11 mouse cellular contexts compared by ENCODE assay signal in the genomic region with DNA sequence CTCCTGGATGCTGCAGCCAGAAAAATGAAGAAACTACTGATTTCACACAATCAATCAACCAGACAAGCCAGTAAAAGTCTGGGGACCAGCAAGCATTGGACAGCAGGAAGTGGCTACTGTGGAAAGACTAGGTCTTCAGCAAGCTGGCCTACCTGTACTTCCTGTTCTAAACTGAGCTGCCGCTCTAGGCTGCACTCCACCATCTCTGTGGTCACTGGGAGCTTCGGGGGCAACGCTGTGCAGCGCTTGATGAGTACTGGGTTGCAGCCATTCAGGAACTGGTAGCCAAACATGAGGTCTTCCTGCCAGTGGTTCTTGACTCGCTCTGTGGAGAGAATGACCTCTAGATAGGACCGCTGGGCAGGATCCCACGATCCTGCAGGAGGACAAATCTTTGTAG. TPM values are rescaled to one million over a fixed set of nuclear protein-coding genes. Genes with fewer than 3 reads are reported as not detected.
A peak's percentile ranks its signal among the peaks of the same experiment; 100 is the strongest.
DNase-seq lines count a peak whose midpoint lies in the region; ATAC-seq lines count a peak whose summit lies in the region.
"Had no signal": no experiment of that assay in that cellular context is flagged by ENCODE, and none has a peak within 500 bp of the region (broad histone marks: within the 10 kb centered on the region; RNA-seq: fewer than 3 reads in every experiment).

No protein-coding gene starts in this region.

- DNase-seq in thymus, postnatal 0 days (ENCODE audit: low spot score), result peak; percentile 10
- no peak for DNase-seq in thymus, adult 18-20 months
- no peak for DNase-seq in layer of hippocampus, adult 18-20 months (ENCODE audit: low spot score in 2 of 2)
- no peak for DNase-seq in frontal cortex, postnatal 10 days (ENCODE audit: low spot score in 2 of 2)
- DNase-seq: cerebellum, adult 9-10 months; gastrocnemius, postnatal 25 days had no signal

- peak; percentile 65 for ATAC-seq in common myeloid progenitor, adult 5-6 weeks (replicated peaks; ENCODE audit: low read depth, poor library complexity, severe bottlenecking)
- ATAC-seq in megakaryocyte, adult 5-6 weeks (ENCODE audit: poor library complexity, severe bottlenecking), result peak; percentile 79
- ATAC-seq: forebrain, embryonic 14.5 days; intestine, embryonic 15.5 days; Patski had no signal

RNA-seq across cellular contexts. Expression of a gene that starts 38.0 kb away (rescaled TPM):
- polyA plus RNA-seq in thymus, postnatal 0 days (2015; fragmentation: Nextera tagmentation; extraction: Ambion mirVana), result 0.81 and 1.2 TPM in 2 replicates
- total RNA-seq in common myeloid progenitor, adult 5-6 weeks (2017), result 6.3 TPM in 2 replicates
- total RNA-seq in megakaryocyte, adult 5-6 weeks (2015), result 53.8 and 58.6 TPM in 2 replicates
- 55.0 and 61.5 TPM in 2 replicates for total RNA-seq in megakaryocyte, adult 5-6 weeks (2017)
- 1 to 10 TPM; 1.1 to 1.5 TPM for total RNA-seq in layer of hippocampus, adult 18-20 months (2021)
- polyA plus RNA-seq: Patski had no signal
